Mouse (Mus musculus) adrenal gland, adult 2 months (tissue): ENCODE results near the gene Klf14. TPM values are rescaled to one million over a fixed set of nuclear protein-coding genes. Genes with fewer than 3 reads are reported as not detected.

Experiments
- DNase-seq: peaks from one replicate; pipeline ENCODE4 v3.0.0; 2021
- long read RNA-seq: library from polyadenylated mRNA; stranded (forward); transcript quantifications from one replicate; pipeline ENCODE4 v2.0.0, GENCODE M21; 2021
- polyA plus RNA-seq: library from polyadenylated mRNA; depleted of rRNA; stranded (reverse); fragments of >200 nt; gene quantifications from 2 replicates; pipeline ENCODE4 v1.2.3, GENCODE M21; 2012; rRNA removed
- total RNA-seq, 2 experiments: library from RNA; stranded (reverse); gene quantifications; 2 replicates each; pipeline ENCODE4 v1.2.3; 2021

Gene Klf14
- under 1 TPM in 1 of 2 experiments, not detected in 1; 0.12 TPM for total RNA-seq
- polyA plus RNA-seq, result 0.06 TPM in 2 replicates
- long read RNA-seq, result 0 reads

- DNase-seq, result peak; percentile 83
Observed at GRCm38 (mm10) chr6:30958736-30959540, at the start of gene Klf14. Klf14 (minus strand) TSS chr6:30959078.

- DNase-seq, result no peak
Observed at GRCm38 (mm10) chr6:31006111-31006600, 47.3 kb upstream of the Klf14 start.

- no peak for DNase-seq
Observed at GRCm38 (mm10) chr6:30986393-30986792, 27.5 kb upstream of the Klf14 start.

- DNase-seq, result no peak
Observed at GRCm38 (mm10) chr6:30983021-30983420, 24.1 kb upstream of the Klf14 start.

GRCm38 (mm10) chr6:30982372-30982980 lies 23.6 kb upstream of the Klf14 start:
- DNase-seq, result no peak

- DNase-seq, result no peak
Observed at GRCm38 (mm10) chr6:30981351-30981750, 22.5 kb upstream of the Klf14 start.

GRCm38 (mm10) chr6:30978615-30979014 lies 19.7 kb upstream of the Klf14 start:
- DNase-seq, result no peak

- DNase-seq, result no peak
Observed at GRCm38 (mm10) chr6:30972121-30972520, 13.2 kb upstream of the Klf14 start.

- peak; percentile 5 for DNase-seq
Observed at GRCm38 (mm10) chr6:30957784-30958735, 818 bp downstream of the Klf14 start.

- no peak for DNase-seq
Observed at GRCm38 (mm10) chr6:30939264-30939663, 19.6 kb downstream of the Klf14 start.

- DNase-seq, result no peak
Observed at GRCm38 (mm10) chr6:30922821-30923220, 36.1 kb downstream of the Klf14 start.

GRCm38 (mm10) chr6:30921826-30922225 lies 37.1 kb downstream of the Klf14 start:
- no peak for DNase-seq

GRCm38 (mm10) chr6:30920834-30921675 lies 37.8 kb downstream of the Klf14 start:
- no peak for DNase-seq

- DNase-seq, result no peak
Observed at GRCm38 (mm10) chr6:30915473-30915872, 43.4 kb downstream of the Klf14 start, which contains the start of gene Tsga13. Tsga13 (minus strand) TSS chr6:30915573.

- DNase-seq, result no peak
Observed at GRCm38 (mm10) chr6:30907970-30908369, 50.9 kb downstream of the Klf14 start.

Other genes with a start within 250 kb of the Klf14 start
- 10 to 100 TPM; 32.3 to 58.6 TPM for gene Mest, start 235.5 kb downstream of the Klf14 start, total RNA-seq
- gene Mest, start 235.5 kb downstream of the Klf14 start, polyA plus RNA-seq, result 209 and 411 TPM in 2 replicates
- gene Copg2, start 62.3 kb downstream of the Klf14 start, total RNA-seq, result 10 to 100 TPM; 62.3 to 67.5 TPM
- gene Copg2, start 62.3 kb downstream of the Klf14 start, polyA plus RNA-seq, result 3.6 and 5.0 TPM in 2 replicates
- gene Tsga13, start 43.5 kb downstream of the Klf14 start, total RNA-seq, result not detected
- gene Tsga13, start 43.5 kb downstream of the Klf14 start, polyA plus RNA-seq, result not detected in 2 replicates